Mouse (Mus musculus): Measurements from ENCODE around the gene Cit.
A peak's percentile ranks its signal among the peaks of the same experiment; 100 is the strongest.

Cit gene

GRCm38 (mm10) chr5:115918597-115919351, 73.7 kb downstream of the Cit start:
- DNase-seq = no peak

GRCm38 (mm10) chr5:115921990-115922389, 76.9 kb downstream of the Cit start:
- no peak for DNase-seq

DNA sequence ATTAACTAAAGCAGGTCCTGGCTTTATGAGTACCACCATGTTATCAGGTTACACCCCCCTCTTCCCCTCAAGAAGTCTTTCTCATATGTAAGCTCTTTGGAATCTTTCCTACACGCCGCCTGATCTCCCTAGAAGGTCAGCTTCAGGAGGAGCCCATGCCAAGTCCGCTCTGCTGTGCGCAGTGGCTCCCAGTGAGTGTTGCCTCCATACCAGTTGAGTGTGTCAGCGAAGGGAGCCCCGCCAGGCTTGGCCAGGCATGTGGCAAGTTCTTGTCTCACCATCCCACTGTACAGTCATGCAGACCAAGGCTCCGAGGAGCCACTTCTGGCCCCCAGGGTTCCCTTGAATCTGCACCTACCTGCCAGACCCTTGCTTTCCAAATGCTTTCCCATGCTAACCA, 79.9 kb downstream of the Cit start:
- no peak for DNase-seq

- DNase-seq = peak; percentile 28
Measured at GRCm38 (mm10) chr5:115928786-115929507, 83.9 kb downstream of the Cit start.

DNA sequence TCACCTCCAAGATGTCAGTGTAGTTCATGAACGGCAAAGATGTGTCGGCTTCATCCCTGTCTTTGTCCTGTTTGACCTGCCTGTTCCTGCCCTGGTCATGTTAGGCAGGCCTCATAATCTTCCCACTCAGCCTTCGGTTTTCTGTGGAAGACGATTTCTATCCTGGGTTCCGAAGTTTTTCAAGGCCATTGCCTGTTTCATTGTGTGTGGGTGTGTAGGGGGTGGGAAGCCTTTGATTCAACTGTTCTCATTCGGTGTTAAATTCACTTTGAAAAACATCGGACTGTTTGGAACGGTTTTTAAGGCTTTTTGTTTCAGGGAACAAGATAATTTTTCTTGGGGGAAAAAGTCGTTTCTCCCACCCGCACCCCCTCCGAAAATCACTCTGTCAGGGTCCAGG, 87.2 kb downstream of the Cit start:
- no peak for DNase-seq

- no peak for DNase-seq
Measured at GRCm38 (mm10) chr5:115936851-115937250, 91.8 kb downstream of the Cit start.

DNA sequence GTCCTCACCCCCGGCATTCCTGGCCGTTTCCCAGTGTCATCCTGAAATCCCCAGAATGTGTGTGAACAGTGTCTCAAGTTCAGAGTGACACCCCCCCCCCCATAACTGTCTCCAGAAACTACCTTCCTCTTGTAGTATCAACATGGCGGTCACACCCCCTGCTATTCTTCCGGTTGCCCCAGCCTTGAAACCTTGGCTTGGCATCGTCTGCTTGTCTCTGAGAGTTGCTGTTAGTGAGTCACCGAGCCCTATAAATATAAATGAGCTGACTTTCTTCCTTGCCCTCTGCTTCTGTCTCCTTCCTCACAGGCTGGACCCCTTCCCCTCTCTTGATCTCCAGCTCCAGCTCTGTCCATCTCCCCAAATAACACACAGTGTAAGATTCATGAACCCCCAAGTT, 92.5 kb downstream of the Cit start:
- no peak for DNase-seq

- no peak for DNase-seq
Measured at GRCm38 (mm10) chr5:115938999-115939398, 93.9 kb downstream of the Cit start.

- no peak for DNase-seq
Measured at GRCm38 (mm10) chr5:115942389-115942788, 97.3 kb downstream of the Cit start.

DNA sequence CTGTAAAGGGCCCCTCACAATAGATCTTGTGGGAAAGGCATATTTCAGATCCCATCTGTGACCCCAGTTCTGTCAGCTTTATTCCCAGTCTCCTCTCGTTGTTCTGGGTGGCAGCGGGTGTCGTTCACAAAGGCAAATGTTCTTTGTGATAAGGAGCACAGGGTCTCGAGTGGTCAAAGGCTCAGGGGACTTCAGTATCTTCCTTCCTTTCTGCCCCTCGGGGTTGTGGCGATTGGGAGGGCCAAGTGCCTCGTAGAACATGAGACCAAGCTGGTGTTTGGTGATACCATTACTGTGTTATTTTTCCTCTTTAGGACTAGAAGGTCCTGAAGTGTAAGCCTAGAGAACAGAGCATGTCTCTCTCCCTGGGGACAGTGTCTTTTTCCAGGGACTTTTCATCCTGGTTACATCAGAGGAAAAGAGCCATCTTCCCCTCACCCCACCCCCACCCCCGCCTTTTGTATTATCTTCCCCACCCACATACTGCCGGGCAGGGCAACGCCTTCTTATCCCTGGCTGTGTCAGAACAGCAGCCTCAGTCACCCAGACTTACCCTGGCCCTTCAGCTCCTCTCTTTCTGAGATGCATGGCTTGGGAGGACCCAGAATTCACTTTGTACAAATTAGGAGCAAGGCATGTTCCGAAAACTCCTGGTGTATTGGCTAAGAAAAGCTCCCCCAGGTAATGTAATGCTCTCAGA, 99.9 kb downstream of the Cit start:
- DNase-seq = no peak

GRCm38 (mm10) chr5:115947622-115948353, 102.7 kb downstream of the Cit start:
- no peak for DNase-seq

DNA sequence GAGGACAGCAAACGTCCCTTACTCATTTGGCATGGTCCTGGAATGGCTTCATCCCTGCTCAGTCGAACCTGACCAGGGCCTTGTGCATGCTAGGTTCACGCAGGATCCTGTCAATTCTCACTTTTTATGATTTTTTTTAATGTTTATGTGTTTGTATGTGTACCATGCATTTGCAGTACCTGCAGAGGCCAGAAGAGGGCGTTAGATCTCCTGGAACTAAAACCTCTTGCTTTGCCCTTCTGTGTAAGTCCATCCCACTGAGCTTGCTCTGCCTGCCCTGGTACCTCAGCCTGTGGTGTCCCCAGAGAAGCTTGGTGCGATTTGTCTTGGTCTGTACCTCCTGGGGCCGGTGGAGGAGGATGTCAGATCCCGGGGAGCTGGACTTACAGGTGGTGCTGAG, 105.9 kb downstream of the Cit start:
- no peak for DNase-seq

DNA sequence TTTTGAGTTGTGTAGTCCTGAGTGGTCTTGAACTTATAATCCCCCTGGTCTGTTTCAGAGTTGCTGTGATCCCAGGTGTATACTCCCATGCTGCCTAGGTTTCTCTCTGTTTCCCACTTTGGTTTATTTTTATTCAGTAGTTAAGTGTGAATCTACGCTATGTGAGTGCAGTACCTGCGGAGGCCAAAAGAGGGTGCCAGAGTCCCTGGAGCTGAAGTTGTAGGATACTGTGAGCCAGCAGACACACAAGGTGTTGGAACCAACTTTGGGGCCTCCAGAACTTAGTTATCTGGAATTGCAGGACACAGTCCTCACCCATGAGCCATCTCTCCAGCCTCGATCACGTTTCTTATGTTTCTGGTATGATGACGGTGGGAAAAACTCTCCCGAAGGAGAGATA, 108.1 kb downstream of the Cit start:
- no peak for DNase-seq

GRCm38 (mm10) chr5:115954084-115954483, 109.0 kb downstream of the Cit start:
- DNase-seq = no peak

GRCm38 (mm10) chr5:115954549-115954948, 109.5 kb downstream of the Cit start:
- DNase-seq = no peak

GRCm38 (mm10) chr5:115955131-115955530, 110.1 kb downstream of the Cit start:
- no peak for DNase-seq

DNA sequence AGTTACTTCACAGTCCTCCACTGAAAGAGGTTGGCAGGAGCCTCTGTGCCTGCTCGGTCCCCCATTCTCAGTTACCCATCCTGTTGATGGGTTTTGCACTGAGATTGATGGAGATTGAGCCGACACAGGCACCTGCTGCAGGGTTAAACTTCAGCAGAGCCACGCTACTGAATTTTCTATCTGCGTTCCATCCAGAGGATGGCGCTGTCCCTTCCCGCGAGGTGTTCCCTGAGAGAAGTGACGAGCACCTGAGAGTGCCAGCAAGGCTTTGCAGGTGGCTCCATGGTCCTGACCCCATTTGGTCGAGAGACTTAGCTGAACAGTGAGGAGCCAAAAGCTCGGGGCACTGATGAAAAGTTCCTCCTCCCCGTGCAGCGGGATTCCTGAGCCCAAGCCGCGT, 111.0 kb downstream of the Cit start:
- DNase-seq = no peak

GRCm38 (mm10) chr5:115957177-115957576, 112.1 kb downstream of the Cit start:
- no peak for DNase-seq

DNA sequence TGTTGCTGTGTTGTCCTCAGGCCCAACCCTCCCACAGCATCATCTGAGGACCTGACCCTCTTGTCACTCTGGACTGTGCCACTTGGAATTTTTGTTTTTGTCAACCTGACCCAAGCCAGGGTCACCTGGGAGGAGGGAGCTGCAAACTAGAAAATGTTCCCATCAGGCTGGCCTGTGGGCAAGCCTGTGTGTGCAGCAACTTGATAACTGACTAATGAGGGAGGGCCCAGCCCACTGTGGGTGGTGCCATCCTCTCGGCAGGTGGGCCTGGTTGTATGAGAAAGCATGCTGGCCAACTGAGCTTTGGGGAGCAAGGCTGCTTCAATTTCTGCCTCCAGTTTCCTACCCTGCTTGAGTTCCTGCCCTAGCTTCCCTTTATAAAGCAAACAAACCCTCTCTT, 113.3 kb downstream of the Cit start:
- DNase-seq = no peak

GRCm38 (mm10) chr5:115958814-115959213, 113.7 kb downstream of the Cit start:
- DNase-seq = no peak

GRCm38 (mm10) chr5:115961809-115962208, 116.7 kb downstream of the Cit start:
- DNase-seq = no peak

GRCm38 (mm10) chr5:115971236-115971635, 126.2 kb downstream of the Cit start:
- no peak for DNase-seq

DNA sequence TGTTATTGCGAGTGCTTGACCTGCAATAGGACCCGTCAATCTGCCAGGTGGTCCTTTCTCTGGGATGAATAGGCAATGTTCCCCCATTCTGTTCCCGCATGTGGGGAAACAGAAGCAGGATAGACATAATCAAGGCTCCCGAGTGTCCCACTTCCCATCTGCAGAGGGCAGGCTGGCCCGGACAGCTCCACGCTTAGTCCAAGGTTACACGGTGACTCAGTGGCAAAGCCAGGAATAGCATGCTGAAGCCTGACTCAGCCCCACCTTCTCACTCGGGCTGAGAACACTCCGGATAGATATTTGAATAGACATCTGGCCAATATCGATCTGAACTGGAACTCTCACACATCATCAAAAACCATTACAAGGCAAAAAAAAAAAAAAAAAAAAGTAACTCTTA, 130.6 kb downstream of the Cit start:
- DNase-seq = no peak
